Mouse (Mus musculus) embryo, embryonic 9.5 days (tissue): Measurements from ENCODE around the gene Fank1.

ENCODE experiments used
- DNase-seq: peaks from one replicate; pipeline ENCODE4 v3.0.0-alpha.2; 2017; ENCODE audit errors: extremely low spot score

The Fank1 gene

GRCm38 (mm10) chr7:133776626-133776996 lies at the start of gene Fank1:
Gene Fank1 (plus strand): TSS chr7:133776861.
- DNase-seq, result peak; percentile 94

GRCm38 (mm10) chr7:133727027-133727426 lies 49.6 kb upstream of the Fank1 start:
- DNase-seq, result no peak

GRCm38 (mm10) chr7:133729351-133729750 lies 47.3 kb upstream of the Fank1 start:
- no peak for DNase-seq

GRCm38 (mm10) chr7:133730324-133731191 lies 46.1 kb upstream of the Fank1 start:
- no peak for DNase-seq

GRCm38 (mm10) chr7:133731971-133732645 lies 44.6 kb upstream of the Fank1 start:
- no peak for DNase-seq

- no peak for DNase-seq
Measured at GRCm38 (mm10) chr7:133740558-133740957, 36.1 kb upstream of the Fank1 start.

GRCm38 (mm10) chr7:133742530-133743325 lies 33.9 kb upstream of the Fank1 start:
- DNase-seq, result no peak

GRCm38 (mm10) chr7:133743611-133744010 lies 33.0 kb upstream of the Fank1 start:
- DNase-seq, result no peak

- DNase-seq, result no peak
Measured at GRCm38 (mm10) chr7:133744209-133744608, 32.5 kb upstream of the Fank1 start.

GRCm38 (mm10) chr7:133744701-133745100 lies 32.0 kb upstream of the Fank1 start:
- no peak for DNase-seq

GRCm38 (mm10) chr7:133747372-133747771 lies 29.3 kb upstream of the Fank1 start:
- no peak for DNase-seq

GRCm38 (mm10) chr7:133748753-133749152 lies 27.9 kb upstream of the Fank1 start:
- no peak for DNase-seq

GRCm38 (mm10) chr7:133750666-133751065 lies 26.0 kb upstream of the Fank1 start:
- DNase-seq, result no peak

GRCm38 (mm10) chr7:133751163-133751562 lies 25.5 kb upstream of the Fank1 start:
- DNase-seq, result no peak

GRCm38 (mm10) chr7:133757961-133758455 lies 18.7 kb upstream of the Fank1 start:
- DNase-seq, result no peak

- DNase-seq, result no peak
Measured at GRCm38 (mm10) chr7:133758716-133759115, 17.9 kb upstream of the Fank1 start.

GRCm38 (mm10) chr7:133759611-133760353 lies 16.9 kb upstream of the Fank1 start:
- peak; percentile 78 for DNase-seq

GRCm38 (mm10) chr7:133762696-133763095 lies 14.0 kb upstream of the Fank1 start:
- no peak for DNase-seq

GRCm38 (mm10) chr7:133764425-133764824 lies 12.2 kb upstream of the Fank1 start:
- no peak for DNase-seq

GRCm38 (mm10) chr7:133765240-133765848 lies 11.3 kb upstream of the Fank1 start:
- DNase-seq, result no peak

- no peak for DNase-seq
Measured at GRCm38 (mm10) chr7:133765849-133766243, 10.8 kb upstream of the Fank1 start.
